Mouse (Mus musculus): ENCODE measurements at regions not wholly inside any gene's neighbourhood (a gene's known extent, or its start where the extent isn't known, plus 50 kb on each side); places are given as distances from the start of the nearest gene placed in this dataset.

GRCm38 (mm10) chr14:102663240-102663639 lies 319.2 kb downstream of the Kctd12 start:
- DNase-seq (ENCODE audit: low read depth, low spot score): no peak

DNA sequence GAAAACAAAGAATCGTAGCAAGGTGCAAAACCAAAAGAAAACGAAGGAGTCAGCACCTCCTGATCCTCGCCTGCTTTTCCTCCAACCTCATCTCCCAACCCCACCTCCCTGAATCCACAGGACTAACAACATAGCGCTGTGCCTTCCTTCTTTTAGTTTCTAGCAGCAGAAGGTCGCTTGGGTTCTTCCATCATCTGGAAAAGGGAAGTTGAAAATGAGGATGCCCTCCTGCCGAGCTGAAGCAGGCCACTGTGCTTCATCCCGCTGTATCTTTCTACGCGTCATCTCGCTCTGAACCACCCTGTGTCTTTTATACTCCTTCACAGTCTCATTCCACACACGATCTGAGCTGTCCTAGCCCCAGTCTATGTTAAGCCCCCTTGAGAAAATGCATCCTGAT lies 322.1 kb downstream of the Kctd12 start:
- no peak for DNase-seq (ENCODE audit: low read depth, low spot score)

- DNase-seq (ENCODE audit: low read depth, low spot score): no peak
Measured at GRCm38 (mm10) chr14:102656235-102656634, 326.2 kb downstream of the Kctd12 start.

- DNase-seq (ENCODE audit: low read depth, low spot score): no peak
Measured at GRCm38 (mm10) chr14:102629601-102630000, 352.8 kb downstream of the Kctd12 start.

- no peak for DNase-seq (ENCODE audit: low read depth, low spot score)
Measured at GRCm38 (mm10) chr14:102621546-102621945, 360.9 kb downstream of the Kctd12 start.

- DNase-seq (ENCODE audit: low read depth, low spot score): no peak
Measured at GRCm38 (mm10) chr14:102619056-102619455, 363.4 kb downstream of the Kctd12 start.

DNA sequence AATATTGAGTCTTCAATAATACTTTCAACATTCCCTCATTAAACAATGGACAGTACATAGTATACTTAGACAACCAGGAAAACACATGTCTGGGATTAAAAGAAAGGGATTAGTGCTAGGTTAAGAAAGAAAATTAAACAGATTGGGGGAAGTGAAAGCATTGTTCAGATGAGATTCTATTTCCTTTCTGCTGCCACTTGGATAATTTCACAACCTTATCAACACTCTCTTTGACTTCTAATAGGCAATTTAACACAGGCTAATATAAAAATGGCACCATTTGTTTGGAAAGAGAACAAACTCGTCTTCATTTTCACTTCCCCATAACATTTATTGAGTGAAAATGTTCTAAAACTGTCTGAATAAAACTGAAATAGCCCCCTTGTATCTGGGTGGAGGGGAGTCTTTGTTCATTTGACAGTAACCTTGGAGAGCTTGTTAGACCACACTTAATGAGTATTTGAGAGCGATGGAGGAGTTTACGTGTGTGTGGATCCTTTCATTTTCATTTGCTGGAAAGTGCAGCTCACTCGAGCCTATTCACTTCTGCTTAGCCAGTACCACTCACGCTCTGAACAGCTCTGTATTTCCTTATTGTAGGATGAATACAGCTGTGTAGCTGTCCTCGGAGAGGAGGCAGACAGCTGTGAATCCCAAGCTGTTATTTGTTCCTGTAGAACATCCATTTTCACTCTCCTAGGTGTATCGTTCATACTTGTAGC lies 366.7 kb downstream of the Kctd12 start:
- DNase-seq (ENCODE audit: low read depth, low spot score): no peak

DNA sequence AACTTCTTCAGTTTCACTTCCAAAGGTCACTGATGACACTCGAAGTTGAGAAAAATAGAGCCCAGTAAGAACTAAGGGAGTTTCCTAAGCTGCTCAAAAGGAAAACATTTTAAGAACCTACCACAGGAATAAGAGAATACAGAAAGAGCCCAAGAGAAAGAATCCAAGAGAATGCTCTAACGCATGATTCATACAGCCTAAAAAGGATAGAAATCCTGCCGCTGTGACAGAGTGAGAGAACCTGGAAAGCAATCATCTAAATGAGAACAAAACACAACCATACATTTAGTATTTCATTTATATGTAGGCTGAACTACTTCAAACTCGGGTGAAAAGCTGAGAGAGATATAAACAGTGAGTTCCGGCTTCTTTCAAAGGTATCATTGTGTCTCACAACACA lies 376.4 kb downstream of the Kctd12 start:
- DNase-seq (ENCODE audit: low read depth, low spot score): no peak

- no peak for DNase-seq (ENCODE audit: low read depth, low spot score)
Measured at GRCm38 (mm10) chr14:102594850-102595249, 387.6 kb downstream of the Kctd12 start.

- no peak for DNase-seq (ENCODE audit: low read depth, low spot score)
Measured at GRCm38 (mm10) chr14:102553781-102554180, 428.7 kb downstream of the Kctd12 start.

DNA sequence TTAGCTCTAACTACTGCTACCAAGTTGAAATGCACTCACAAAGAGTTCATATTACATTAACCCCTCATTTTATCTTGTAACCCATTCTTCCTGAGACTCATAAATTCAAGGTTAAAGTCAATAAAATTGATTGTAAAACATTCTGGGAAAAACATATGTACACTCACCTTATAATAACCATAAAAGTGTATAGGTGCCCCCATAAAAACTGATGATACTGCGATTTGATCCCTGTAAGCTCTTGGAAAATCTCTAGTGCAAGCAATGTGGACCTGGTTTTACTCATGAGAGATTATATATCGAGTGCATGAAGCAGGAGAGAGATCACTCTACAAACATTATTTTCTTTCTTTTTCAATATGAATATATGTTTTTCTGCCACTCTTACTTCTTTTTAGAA lies 429.8 kb downstream of the Kctd12 start:
- DNase-seq (ENCODE audit: low read depth, low spot score): no peak

GRCm38 (mm10) chr14:102524894-102525577 lies 457.4 kb downstream of the Kctd12 start:
- DNase-seq (ENCODE audit: low read depth, low spot score): no peak

DNA sequence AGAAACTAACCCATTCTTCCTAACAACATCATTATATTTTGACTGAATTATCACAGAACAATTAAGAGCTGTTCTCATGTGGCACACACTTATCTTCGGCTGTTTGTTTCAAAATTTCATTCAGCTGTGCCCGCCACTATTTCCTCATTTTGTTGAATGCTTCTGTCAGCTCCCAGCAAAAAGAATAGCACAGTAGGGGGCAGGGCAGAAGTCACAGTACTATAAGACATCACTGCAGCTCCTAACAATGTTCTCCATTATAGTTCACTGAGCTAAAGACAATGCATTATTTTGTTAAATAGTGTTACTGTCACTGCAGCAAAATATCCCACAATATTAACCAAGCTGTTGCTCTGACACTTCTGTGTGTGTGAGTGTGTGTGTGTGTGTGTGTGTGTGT lies 465.7 kb downstream of the Kctd12 start:
- peak; percentile 23 for DNase-seq (ENCODE audit: low read depth, low spot score)

DNA sequence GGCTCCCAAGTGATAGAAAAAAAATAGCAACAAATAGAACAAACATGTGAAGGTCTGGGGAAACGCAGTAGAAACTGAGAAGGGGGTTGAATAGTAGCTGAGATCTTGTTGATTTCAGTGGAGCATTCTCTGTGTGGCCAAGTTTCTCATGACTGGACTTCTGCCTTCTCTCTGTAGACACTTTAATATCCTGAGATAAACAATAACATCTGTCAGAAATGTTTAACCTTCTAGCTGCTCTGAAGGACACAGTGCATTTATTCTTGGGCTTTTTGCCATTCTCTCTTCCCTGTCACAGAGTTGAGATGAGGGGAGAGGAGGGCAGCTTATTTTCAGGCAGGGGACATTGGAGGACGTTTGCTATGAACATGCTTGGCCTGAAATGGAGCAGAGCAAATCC lies 467.9 kb downstream of the Kctd12 start:
- DNase-seq (ENCODE audit: low read depth, low spot score): no peak

- no peak for DNase-seq (ENCODE audit: low read depth, low spot score)
Measured at GRCm38 (mm10) chr14:102512651-102513050, 469.8 kb downstream of the Kctd12 start.

- DNase-seq (ENCODE audit: low read depth, low spot score): no peak
Measured at GRCm38 (mm10) chr14:102511691-102512383, 470.6 kb downstream of the Kctd12 start.

GRCm38 (mm10) chr14:102510387-102510786 lies 472.1 kb downstream of the Kctd12 start:
- peak; percentile 48 for DNase-seq (ENCODE audit: low read depth, low spot score)

DNA sequence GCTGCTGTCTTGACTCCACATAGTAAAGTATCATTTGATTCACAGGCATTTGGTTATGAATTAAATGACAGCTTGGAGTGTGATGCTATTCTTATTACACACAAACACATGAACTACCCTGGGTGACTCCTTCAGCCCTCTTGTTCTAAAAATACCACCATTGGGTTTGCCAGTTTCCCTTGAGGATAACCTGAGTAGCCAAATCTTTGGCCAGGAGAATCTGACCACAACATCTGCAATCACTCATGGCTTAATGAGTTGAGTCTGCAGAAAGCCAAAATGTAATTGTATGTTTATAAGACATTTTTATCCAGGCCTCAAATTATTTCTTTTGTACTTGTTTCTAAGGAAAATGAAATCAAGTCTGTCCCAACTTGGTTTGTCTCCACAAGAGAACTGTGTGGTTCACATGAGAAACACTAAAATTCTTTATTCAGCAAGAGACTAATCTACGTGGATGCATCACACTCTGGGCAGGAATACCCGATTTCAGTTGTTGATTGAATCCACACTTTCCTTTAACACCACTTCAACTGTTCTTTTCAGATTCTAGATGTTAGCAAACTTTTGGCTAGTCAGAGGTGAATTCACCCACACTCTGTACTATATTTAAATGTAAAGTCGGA lies 476.6 kb downstream of the Kctd12 start:
- DNase-seq (ENCODE audit: low read depth, low spot score): no peak

DNA sequence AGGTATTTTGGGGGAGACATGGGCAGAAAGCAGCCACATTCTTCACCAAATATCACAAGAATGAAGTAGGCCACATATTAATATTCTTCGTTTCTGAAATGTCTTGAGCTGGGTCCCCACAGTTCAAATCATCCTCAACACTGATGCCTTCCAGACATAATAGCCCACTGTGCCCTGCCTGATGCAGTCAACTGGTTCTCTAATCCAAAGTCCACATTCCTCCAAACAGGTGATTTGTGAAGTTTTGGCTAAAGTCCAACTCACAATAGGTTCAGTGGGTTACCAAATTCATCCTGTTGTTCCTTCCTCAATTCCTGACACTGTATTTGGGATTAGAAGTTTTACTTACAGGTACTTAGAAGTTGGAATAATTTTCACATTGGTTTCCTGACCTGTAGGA lies 485.3 kb downstream of the Kctd12 start:
- DNase-seq (ENCODE audit: low read depth, low spot score): no peak

GRCm38 (mm10) chr14:102492376-102492775 lies 490.1 kb downstream of the Kctd12 start:
- DNase-seq (ENCODE audit: low read depth, low spot score): no peak

DNA sequence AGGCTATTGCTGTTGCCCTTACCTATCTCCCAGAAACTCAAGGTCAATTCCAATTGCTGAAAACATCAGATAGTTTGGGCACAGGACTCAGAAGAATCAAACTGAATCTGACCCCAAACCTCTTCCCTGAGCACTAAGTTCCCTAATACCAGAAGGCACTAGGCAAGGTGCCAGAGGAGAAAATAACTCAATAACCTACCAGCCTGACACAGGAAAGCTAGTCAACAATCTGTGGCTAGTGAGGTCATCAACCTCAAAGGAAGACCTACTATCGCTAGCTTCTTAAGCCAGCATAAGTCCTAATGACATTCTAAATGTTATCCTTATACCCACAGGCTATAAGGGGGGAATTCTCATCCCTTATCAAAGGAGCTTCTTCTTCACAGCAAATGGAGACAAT lies 491.2 kb downstream of the Kctd12 start:
- DNase-seq (ENCODE audit: low read depth, low spot score): no peak

DNA sequence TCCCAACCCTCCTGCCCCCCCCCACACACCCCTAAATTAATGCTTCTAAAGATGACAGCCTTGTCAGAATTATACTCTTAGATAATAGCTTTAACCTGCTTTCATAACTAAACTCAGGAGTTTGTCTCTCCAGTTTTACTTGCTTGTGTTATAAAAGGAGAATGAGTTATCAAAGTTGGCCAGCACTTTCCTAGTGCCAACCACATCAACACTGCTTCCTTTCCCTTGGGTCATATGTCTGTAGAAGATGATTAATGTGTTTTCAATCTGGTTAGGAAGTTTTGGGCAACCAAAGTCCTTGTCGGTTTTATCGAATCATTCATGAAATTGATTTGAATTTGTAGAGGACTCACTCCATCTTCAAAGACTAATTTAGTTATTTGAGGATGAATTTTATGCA lies 505.3 kb downstream of the Kctd12 start:
- no peak for DNase-seq (ENCODE audit: low read depth, low spot score)
